Mouse (Mus musculus): Measurements from ENCODE around the gene Sema3f. TPM values are rescaled to one million over a fixed set of nuclear protein-coding genes. Genes with fewer than 3 reads are reported as not detected.

Sema3f gene
- polyA plus RNA-seq, 2 experiments: 0.69 to 3.5 TPM

DNA sequence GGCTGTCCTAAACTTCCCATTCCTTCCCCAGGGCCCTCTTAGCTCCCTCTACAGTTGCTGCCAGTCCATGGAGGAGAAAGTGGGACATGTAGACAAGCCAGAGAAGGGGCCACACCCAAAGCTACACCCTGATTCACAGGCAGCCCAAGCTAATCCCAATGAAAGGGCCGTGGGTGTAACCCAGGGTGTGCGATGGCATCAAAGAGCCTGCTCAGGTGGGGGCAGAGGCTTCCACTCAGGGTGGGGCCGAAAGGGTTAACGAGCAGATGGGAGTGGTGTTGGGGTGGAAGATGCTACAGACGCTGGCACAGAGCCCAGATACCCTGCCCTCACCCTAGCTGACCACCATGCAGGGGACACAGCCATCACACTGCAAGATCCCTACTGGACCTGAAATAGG lies 17.5 kb downstream of the Sema3f start:
- no peaks in the 10 kb centered on the region for H3K36me3 ChIP-seq (replicated peaks; ENCODE audit: control insufficient read depth, insufficient read depth, low read depth)
- TF ChIP-seq EP300 (IDR thresholded peaks at IDR 0.05; ENCODE audit: low read depth) (no peak), CTCF (IDR thresholded peaks at IDR 0.05; ENCODE audit: low read depth) (no peak)
- no peak for ATAC-seq (ENCODE audit: insufficient read depth)
- no peak overlapping the region for H3K9ac ChIP-seq (replicated peaks)
- no peaks in the 10 kb centered on the region for H3K27me3 ChIP-seq (ENCODE audit: control insufficient read depth, insufficient read depth, low read length)
- no peaks in the 10 kb centered on the region for H3K9me3 ChIP-seq (ENCODE audit: control insufficient read depth, low read length)
- no peak overlapping the region for H3K27ac ChIP-seq
- H3K4me2 ChIP-seq (ENCODE audit: low read depth): no peak overlapping the region
- no peak for DNase-seq (ENCODE audit: low read depth in 3 of 3, low spot score in 3 of 3)
- 40% methylated on average over 5 of the region's 5 CpGs for WGBS (ENCODE audit: insufficient replicate concordance)
- H3K4me3 ChIP-seq (ENCODE audit: insufficient read depth in 1 of 2, low read depth in 2 of 2, low read length in 2 of 2): no peak overlapping the region
- 0 out of 4 replicates have a peak, but pooled peaks cover 0 to 2% of the 10 kb centered on the region in 2 experiments for H3K4me1 ChIP-seq (replicated peaks; ENCODE audit: control insufficient read depth in 2 of 2, insufficient read depth in 2 of 2, low read length in 1 of 2)

DNA sequence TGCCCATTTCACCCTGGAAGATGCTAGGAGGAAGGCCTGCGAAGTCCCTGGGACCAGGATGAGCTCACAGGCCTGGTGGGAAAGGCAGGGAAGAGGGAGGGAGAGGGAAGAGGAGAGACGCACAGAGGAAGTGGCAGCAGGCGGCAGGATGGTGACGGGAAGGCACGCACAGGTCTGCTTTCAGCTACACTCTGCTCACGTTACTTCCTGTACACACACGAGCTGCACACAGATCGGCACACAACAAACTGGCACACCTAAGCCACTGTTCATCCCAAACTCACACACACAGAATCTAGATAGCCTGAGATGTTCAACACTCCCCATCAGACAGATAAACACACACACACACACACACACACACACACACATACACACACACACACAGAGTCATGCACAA lies 19.9 kb downstream of the Sema3f start:
- Histone ChIP-seq H3K4me1 (replicated peaks; ENCODE audit: control insufficient read depth in 2 of 2, insufficient read depth in 2 of 2, low read length in 1 of 2) (no peaks in the 10 kb centered on the region), H3K4me2 (ENCODE audit: low read depth) (no peak overlapping the region), H3K27ac (no peak overlapping the region), H3K9ac (replicated peaks) (no peak overlapping the region), H3K4me3 (ENCODE audit: insufficient read depth in 1 of 2, low read depth in 2 of 2, low read length in 2 of 2) (no peak overlapping the region), H3K27me3 (ENCODE audit: control insufficient read depth, insufficient read depth, low read length) (no peaks in the 10 kb centered on the region; the same call in 1 of the 2 replicates), H3K36me3 (replicated peaks; ENCODE audit: control insufficient read depth, insufficient read depth, low read depth) (no peaks in the 10 kb centered on the region), H3K9me3 (ENCODE audit: control insufficient read depth, low read length) (no peaks in the 10 kb centered on the region)
- 38% methylated on average over 8 of the region's 8 CpGs for WGBS (ENCODE audit: insufficient replicate concordance)
- TF ChIP-seq CTCF (IDR thresholded peaks at IDR 0.05; ENCODE audit: low read depth) (no peak), EP300 (IDR thresholded peaks at IDR 0.05; ENCODE audit: low read depth) (no peak)
- ATAC-seq (ENCODE audit: insufficient read depth) (no peak), DNase-seq (ENCODE audit: low read depth in 3 of 3, low spot score in 3 of 3) (no peak)

DNA sequence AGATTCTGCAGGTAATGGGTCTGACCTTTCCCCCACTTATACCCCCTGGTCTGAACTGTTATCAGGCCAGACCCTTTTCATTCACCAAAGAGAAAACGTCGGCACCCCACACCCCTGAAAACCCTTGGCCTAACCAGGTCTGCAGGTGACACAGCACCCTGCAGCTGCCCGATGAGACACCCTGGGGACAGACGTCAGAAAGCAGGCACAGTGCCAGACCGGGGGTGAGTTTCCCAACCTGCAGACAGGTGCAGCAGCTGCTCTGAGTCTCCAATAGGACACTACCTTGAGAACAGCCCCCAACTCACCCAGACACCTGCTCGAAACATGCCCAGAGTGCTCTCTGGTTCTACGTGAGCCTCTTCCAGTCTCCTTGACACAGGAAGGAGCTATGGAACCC lies 21.3 kb downstream of the Sema3f start:
- Histone ChIP-seq H3K27me3 (ENCODE audit: control insufficient read depth, insufficient read depth, low read length) (no peaks in the 10 kb centered on the region; the same call in 1 of the 2 replicates), H3K36me3 (replicated peaks; ENCODE audit: control insufficient read depth, insufficient read depth, low read depth) (no peaks in the 10 kb centered on the region), H3K9ac (replicated peaks) (no peak overlapping the region), H3K9me3 (ENCODE audit: control insufficient read depth, low read length) (no peaks in the 10 kb centered on the region), H3K27ac (no peak overlapping the region), H3K4me1 (replicated peaks; ENCODE audit: control insufficient read depth in 2 of 2, insufficient read depth in 2 of 2, low read length in 1 of 2) (no peaks in the 10 kb centered on the region), H3K4me3 (ENCODE audit: insufficient read depth in 1 of 2, low read depth in 2 of 2, low read length in 2 of 2) (no peak overlapping the region), H3K4me2 (ENCODE audit: low read depth) (no peak overlapping the region)
- ATAC-seq (ENCODE audit: insufficient read depth): no peak
- WGBS (ENCODE audit: insufficient replicate concordance): 52% methylated on average over 7 of the region's 7 CpGs
- no peak for DNase-seq (ENCODE audit: low read depth in 3 of 3, low spot score in 3 of 3)
- TF ChIP-seq EP300 (IDR thresholded peaks at IDR 0.05; ENCODE audit: low read depth) (no peak), CTCF (IDR thresholded peaks at IDR 0.05; ENCODE audit: low read depth) (no peak)

DNA sequence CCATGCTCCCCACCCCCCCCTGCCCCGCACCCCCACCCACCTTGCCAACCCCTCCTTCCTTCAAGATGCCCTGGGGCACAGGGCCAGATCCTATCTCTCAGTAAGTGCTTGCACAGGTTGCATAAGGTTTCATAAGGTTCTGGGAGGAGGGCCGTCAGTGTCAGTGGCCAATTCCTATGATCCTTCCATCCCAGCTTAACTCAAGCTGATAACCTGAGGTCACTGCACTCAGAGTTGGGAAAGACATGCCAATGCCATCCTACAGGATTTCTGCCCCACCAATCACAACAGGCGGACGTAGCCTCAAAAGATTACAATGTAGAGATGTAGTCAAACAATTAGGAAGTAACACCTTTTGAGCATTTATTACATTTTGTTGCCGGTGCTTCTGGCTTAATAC lies 21.9 kb downstream of the Sema3f start:
- TF ChIP-seq CTCF (IDR thresholded peaks at IDR 0.05; ENCODE audit: low read depth) (no peak), EP300 (IDR thresholded peaks at IDR 0.05; ENCODE audit: low read depth) (no peak)
- Histone ChIP-seq H3K27ac (no peak overlapping the region), H3K27me3 (ENCODE audit: control insufficient read depth, insufficient read depth, low read length) (no peaks in the 10 kb centered on the region; the same call in 1 of the 2 replicates), H3K9me3 (ENCODE audit: control insufficient read depth, low read length) (no peaks in the 10 kb centered on the region), H3K36me3 (replicated peaks; ENCODE audit: control insufficient read depth, insufficient read depth, low read depth) (no peaks in the 10 kb centered on the region), H3K9ac (replicated peaks) (no peak overlapping the region), H3K4me3 (ENCODE audit: insufficient read depth in 1 of 2, low read depth in 2 of 2, low read length in 2 of 2) (no peak overlapping the region), H3K4me1 (replicated peaks; ENCODE audit: control insufficient read depth in 2 of 2, insufficient read depth in 2 of 2, low read length in 1 of 2) (no peaks in the 10 kb centered on the region), H3K4me2 (ENCODE audit: low read depth) (no peak overlapping the region)
- no peak for ATAC-seq (ENCODE audit: insufficient read depth)
- 66% methylated on average over 5 of the region's 5 CpGs for WGBS (ENCODE audit: insufficient replicate concordance)
- DNase-seq (ENCODE audit: low read depth in 3 of 3, low spot score in 3 of 3): no peak

GRCm38 (mm10) chr9:107685231-107685981 lies 24.9 kb downstream of the Sema3f start:
- Histone ChIP-seq H3K4me3 (ENCODE audit: insufficient read depth in 1 of 2, low read depth in 2 of 2, low read length in 2 of 2) (no peak overlapping the region), H3K9ac (replicated peaks) (no peak overlapping the region), H3K4me2 (ENCODE audit: low read depth) (no peak overlapping the region), H3K9me3 (ENCODE audit: control insufficient read depth, low read length) (no peaks in the 10 kb centered on the region), H3K27ac (no peak overlapping the region), H3K36me3 (replicated peaks; ENCODE audit: control insufficient read depth, insufficient read depth, low read depth) (no peaks in the 10 kb centered on the region), H3K27me3 (ENCODE audit: control insufficient read depth, insufficient read depth, low read length) (no peaks in the 10 kb centered on the region; the same call in 1 of the 2 replicates), H3K4me1 (replicated peaks; ENCODE audit: control insufficient read depth in 2 of 2, insufficient read depth in 2 of 2, low read length in 1 of 2) (no peaks in the 10 kb centered on the region)
- ATAC-seq (ENCODE audit: insufficient read depth) (0 out of 2 replicates have a peak, but pooled peaks have one; percentile 15), DNase-seq (ENCODE audit: low read depth in 3 of 3, low spot score in 3 of 3) (no peak)
- WGBS (ENCODE audit: insufficient replicate concordance): 31% methylated on average over 17 of the region's 17 CpGs
- TF ChIP-seq CTCF (IDR thresholded peaks at IDR 0.05; ENCODE audit: low read depth) (peak; percentile 77), EP300 (IDR thresholded peaks at IDR 0.05; ENCODE audit: low read depth) (no peak)
